Mouse (Mus musculus) B cell, adult 62 days (primary cell): Measurements from ENCODE around the gene Zfp870. TPM values are rescaled to one million over a fixed set of nuclear protein-coding genes. Genes with fewer than 3 reads are reported as not detected.

Source experiments
- total RNA-seq: library from RNA; stranded (reverse); gene quantifications from 4 replicates; pipeline ENCODE4 v1.2.4, GENCODE M21; 2023

Zfp870 gene
- 6.6 to 11.0 TPM (median 8.4 TPM) in 4 replicates for total RNA-seq

DNA sequence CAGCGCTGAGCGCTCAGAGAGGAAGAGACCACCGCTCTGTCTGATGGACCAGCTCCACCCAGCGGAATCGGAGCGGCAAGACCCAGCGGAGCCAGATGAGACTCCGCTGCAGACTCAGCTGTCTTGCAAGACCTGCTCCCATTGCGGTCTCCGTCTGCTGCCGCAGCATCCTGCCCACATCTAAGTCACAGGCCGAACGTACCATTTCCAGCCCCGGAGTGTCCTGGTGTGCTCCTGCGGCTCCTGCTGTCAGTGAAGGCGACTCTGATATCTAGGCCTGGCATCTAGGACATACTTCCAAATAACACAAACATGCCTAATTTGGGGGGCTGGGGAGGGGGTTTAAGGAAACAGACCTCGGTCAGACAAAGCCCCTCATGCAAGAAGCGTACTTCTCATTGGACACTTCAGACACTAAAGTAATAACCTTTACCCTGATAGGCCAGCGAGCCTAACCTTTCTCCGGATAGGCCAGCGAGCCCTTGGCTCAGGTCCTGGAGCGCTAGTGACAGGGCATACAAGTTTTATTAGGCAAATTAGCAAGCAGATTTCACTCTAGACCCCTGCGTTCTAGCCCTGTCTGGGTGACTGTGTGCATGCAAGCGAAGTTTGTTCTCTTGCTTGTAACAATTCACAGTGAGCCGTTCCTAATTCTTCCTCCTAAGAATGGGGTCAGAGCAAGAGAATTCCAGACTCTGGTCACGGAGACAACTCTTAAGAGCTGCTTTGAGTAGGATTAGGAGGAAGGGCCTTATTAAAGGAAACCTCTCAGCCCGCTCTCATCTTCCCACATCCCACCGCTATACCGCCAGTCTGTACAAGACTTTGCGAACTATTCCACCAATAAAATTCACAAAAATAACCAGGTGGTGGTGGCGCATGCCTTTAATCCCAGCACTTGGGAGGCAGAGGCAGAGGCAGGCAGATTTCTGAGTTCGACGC, at the start of gene Zfp870:
TSS of gene Zfp870 (minus strand) at position 404 of the 942 bp plus-strand sequence.

GRCm38 (mm10) chr17:32917131-32917530, 25.7 kb upstream of the Zfp870 start, which contains the start of gene Cyp4f14:
Gene Cyp4f14, minus strand, starts transcription at chr17:32917342.

GRCm38 (mm10) chr17:32829540-32830417, 61.7 kb downstream of the Zfp870 start, which contains the start of gene Zfp799:
Gene Zfp799, minus strand, starts transcription at chr17:32830261.

Other genes with a start within 250 kb of the Zfp870 start
- gene Cyp4f40, start 232.7 kb downstream of the Zfp870 start, total RNA-seq, result not detected in 4 replicates
- gene Cyp4f15, start 206.0 kb downstream of the Zfp870 start, total RNA-seq, result not detected in 4 replicates
- gene Zfp871, start 103.4 kb downstream of the Zfp870 start, total RNA-seq, result 82.6 to 90.7 TPM (median 88.4 TPM) in 4 replicates
- 0.25 to 0.37 TPM (median 0.27 TPM) in 3 of 4 replicates, not detected in the other for gene Zfp811, start 81.7 kb downstream of the Zfp870 start, total RNA-seq
- 3.9 to 9.0 TPM (median 7.0 TPM) in 4 replicates for gene Zfp799, start 61.4 kb downstream of the Zfp870 start, total RNA-seq
- gene Cyp4f14, start 25.7 kb upstream of the Zfp870 start, total RNA-seq, result not detected in 4 replicates
- 78.0 to 89.7 TPM (median 82.1 TPM) in 4 replicates for gene Cyp4f13, start 55.8 kb upstream of the Zfp870 start, total RNA-seq
- 13.9 to 24.3 TPM (median 18.9 TPM) in 4 replicates for gene Zfp472, start 74.2 kb upstream of the Zfp870 start, total RNA-seq
- gene Zfp952, start 101.5 kb upstream of the Zfp870 start, total RNA-seq, result 12.1 to 15.5 TPM (median 13.8 TPM) in 4 replicates
- gene Zfp763, start 141.8 kb upstream of the Zfp870 start, total RNA-seq, result 2.9 to 6.0 TPM (median 3.7 TPM) in 4 replicates
- gene 4921501E09Rik, start 176.4 kb upstream of the Zfp870 start, total RNA-seq, result not detected in 4 replicates
- gene Zfp563, start 197.7 kb upstream of the Zfp870 start, total RNA-seq, result 3.0 to 5.0 TPM (median 3.2 TPM) in 4 replicates
- gene Morc2b, start 248.0 kb upstream of the Zfp870 start, total RNA-seq, result not detected in 4 replicates